Mouse (Mus musculus) gastrocnemius, adult 18-20 months (tissue): ENCODE measurements around the gene Zdhhc19. TPM values are rescaled to one million over a fixed set of nuclear protein-coding genes. Genes with fewer than 3 reads are reported as not detected.
A peak's percentile ranks its signal among the peaks of the same experiment; 100 is the strongest.

ENCODE experiments used
- DNase-seq: peaks from one replicate; pipeline ENCODE4 v3.0.0; 2021; ENCODE audit warnings: low spot score
- total RNA-seq, 2 experiments: library from RNA; stranded (reverse); gene quantifications; 2 replicates each; pipeline ENCODE4 v1.2.3; 2021

The Zdhhc19 gene
- total RNA-seq, 2 experiments from 2014 or later: not detected

GRCm38 (mm10) chr16:32513948-32514347 lies 17.9 kb downstream of the Zdhhc19 start:
- DNase-seq: no peak

GRCm38 (mm10) chr16:32516006-32516962 lies 20.2 kb downstream of the Zdhhc19 start:
- DNase-seq: no peak

GRCm38 (mm10) chr16:32517785-32518481 lies 21.9 kb downstream of the Zdhhc19 start:
- DNase-seq: no peak

- DNase-seq: no peak
These were observed 23.7 kb downstream of the Zdhhc19 start for GRCm38 (mm10) chr16:32519656-32520371.

GRCm38 (mm10) chr16:32520372-32520748 lies 24.3 kb downstream of the Zdhhc19 start:
- no peak for DNase-seq

GRCm38 (mm10) chr16:32522578-32523194 lies 26.6 kb downstream of the Zdhhc19 start:
- DNase-seq: peak; percentile 25

- DNase-seq: peak; percentile 85
These were observed 27.6 kb downstream of the Zdhhc19 start for GRCm38 (mm10) chr16:32523462-32524243.

GRCm38 (mm10) chr16:32524244-32524615 lies 28.2 kb downstream of the Zdhhc19 start:
- peak; percentile 24 for DNase-seq

GRCm38 (mm10) chr16:32526906-32527305 lies 30.8 kb downstream of the Zdhhc19 start:
- DNase-seq: peak; percentile 68

GRCm38 (mm10) chr16:32532878-32533826 lies 37.1 kb downstream of the Zdhhc19 start:
- DNase-seq: no peak

GRCm38 (mm10) chr16:32535157-32535751 lies 39.2 kb downstream of the Zdhhc19 start:
- peak; percentile 43 for DNase-seq

- DNase-seq: no peak
These were observed 42.0 kb downstream of the Zdhhc19 start for GRCm38 (mm10) chr16:32537867-32538660.

- DNase-seq: no peak
These were observed 42.7 kb downstream of the Zdhhc19 start for GRCm38 (mm10) chr16:32538761-32539255.

GRCm38 (mm10) chr16:32541338-32542179 lies 45.5 kb downstream of the Zdhhc19 start:
- DNase-seq: no peak

GRCm38 (mm10) chr16:32543422-32543821 lies 47.4 kb downstream of the Zdhhc19 start:
- DNase-seq: no peak

GRCm38 (mm10) chr16:32547156-32548068 lies 51.3 kb downstream of the Zdhhc19 start:
- no peak for DNase-seq
